8 mouse cellular contexts compared by ENCODE assay signal in genomic region chr13:18949029-18949350, GRCm38 (mm10). TPM values are rescaled to one million over a fixed set of nuclear protein-coding genes. Genes with fewer than 3 reads are reported as not detected.
DNase-seq lines count a peak whose midpoint lies in the region; ATAC-seq lines count a peak whose summit lies in the region.

No protein-coding gene starts in this region.

- H3K36me3 ChIP-seq in kidney, embryonic 15.5 days = no peaks in the 10 kb centered on the region
- H3K36me3 ChIP-seq in embryonic facial prominence, embryonic 15.5 days = no peaks in the 10 kb centered on the region
- no peaks in the 10 kb centered on the region for H3K36me3 ChIP-seq in intestine, embryonic 14.5 days (ENCODE audit: control insufficient read depth, insufficient read depth, low read length)
- H3K36me3 ChIP-seq in neural tube, embryonic 12.5 days = no peaks in the 10 kb centered on the region

- H3K4me3 ChIP-seq in kidney, embryonic 15.5 days (replicated peaks) = peak overlapping the region; percentile 75
- H3K4me3 ChIP-seq in embryonic facial prominence, embryonic 15.5 days (replicated peaks) = peak overlapping the region; percentile 64
- H3K4me3 ChIP-seq in intestine, embryonic 14.5 days (ENCODE audit: low read depth, low read length) = peak overlapping the region; percentile 60
- peak overlapping the region; percentile 71 for H3K4me3 ChIP-seq in neural tube, embryonic 12.5 days

- peak overlapping the region; percentile 54 for H3K9ac ChIP-seq in kidney, embryonic 15.5 days
- H3K9ac ChIP-seq in embryonic facial prominence, embryonic 15.5 days = no peak overlapping the region
- H3K9ac ChIP-seq in intestine, embryonic 14.5 days (ENCODE audit: low read length) = peak overlapping the region; percentile 42; the same call in 1 of the 2 replicates
- H3K9ac ChIP-seq in neural tube, embryonic 12.5 days = peak overlapping the region; percentile 84

- peak overlapping the region; percentile 88 for H3K4me2 ChIP-seq in kidney, embryonic 15.5 days
- H3K4me2 ChIP-seq in embryonic facial prominence, embryonic 15.5 days (replicated peaks) = peak overlapping the region; percentile 95
- H3K4me2 ChIP-seq in intestine, embryonic 14.5 days (ENCODE audit: low read length) = peak overlapping the region; percentile 95
- peak overlapping the region; percentile 91 for H3K4me2 ChIP-seq in neural tube, embryonic 12.5 days (replicated peaks)

- H3K4me1 ChIP-seq in kidney, embryonic 15.5 days = peaks cover 19% of the 10 kb centered on the region
- peaks cover 8% of the 10 kb centered on the region; the same call in 1 of the 2 replicates for H3K4me1 ChIP-seq in embryonic facial prominence, embryonic 15.5 days
- peaks cover 10% of the 10 kb centered on the region; the same call in 1 of the 2 replicates for H3K4me1 ChIP-seq in intestine, embryonic 14.5 days (replicated peaks; ENCODE audit: control insufficient read depth, insufficient read depth, low read length)
- H3K4me1 ChIP-seq in neural tube, embryonic 12.5 days = peaks cover 3% of the 10 kb centered on the region; the same call in 1 of the 2 replicates

- peak; percentile 23; the same call in 1 of the 2 replicates for ATAC-seq in kidney, embryonic 15.5 days (replicated peaks; ENCODE audit: low FRiP score)
- ATAC-seq in embryonic facial prominence, embryonic 15.5 days (ENCODE audit: insufficient number of reproducible peaks, low FRiP score, low TSS enrichment, low read depth) = 0 out of 2 replicates have a peak, but pooled peaks have one; percentile 15
- 0 out of 2 replicates have a peak, but pooled peaks have one; percentile 6 for ATAC-seq in intestine, embryonic 14.5 days (replicated peaks; ENCODE audit: low FRiP score, low TSS enrichment, low read depth)
- no peak; the same call in 1 of the 2 replicates for ATAC-seq in neural tube, embryonic 12.5 days (ENCODE audit: low FRiP score, low read depth)

- 3% methylated on average over 5 of the region's 5 CpGs for WGBS in kidney, embryonic 15.5 days
- 11% methylated on average over 5 of the region's 5 CpGs for WGBS in embryonic facial prominence, embryonic 15.5 days
- under 1% methylated on average over 5 of the region's 5 CpGs for WGBS in intestine, embryonic 14.5 days
- WGBS in neural tube, embryonic 12.5 days = 9% methylated on average over 5 of the region's 5 CpGs

- DNase-seq in kidney, postnatal 10 days = no peak
- no peak for DNase-seq in intestine, embryonic 14.5 days (ENCODE audit: low spot score)
- no peak for DNase-seq in spleen, adult 12 weeks (ENCODE audit: low spot score)
- no peak for DNase-seq in Muller cell, postnatal 12 days (ENCODE audit: inconsistent ontology term)
- no peak for DNase-seq in kidney, postnatal 25 days

- H3K27ac ChIP-seq in kidney, embryonic 15.5 days = 0 out of 2 replicates have a peak overlapping the region, but pooled peaks have one; percentile 15
- no peak overlapping the region for H3K27ac ChIP-seq in embryonic facial prominence, embryonic 15.5 days (replicated peaks)
- no peak overlapping the region for H3K27ac ChIP-seq in intestine, embryonic 14.5 days (ENCODE audit: low read depth)
- no peak overlapping the region for H3K27ac ChIP-seq in neural tube, embryonic 12.5 days

- peaks cover 21% of the 10 kb centered on the region for H3K27me3 ChIP-seq in kidney, embryonic 15.5 days
- H3K27me3 ChIP-seq in embryonic facial prominence, embryonic 15.5 days = peaks cover 18% of the 10 kb centered on the region
- H3K27me3 ChIP-seq in intestine, embryonic 14.5 days (replicated peaks; ENCODE audit: control insufficient read depth, insufficient read depth, low read length) = no peaks in the 10 kb centered on the region
- no peaks in the 10 kb centered on the region for H3K27me3 ChIP-seq in neural tube, embryonic 12.5 days (replicated peaks)

- no peaks in the 10 kb centered on the region for H3K9me3 ChIP-seq in kidney, embryonic 15.5 days (replicated peaks)
- H3K9me3 ChIP-seq in embryonic facial prominence, embryonic 15.5 days (replicated peaks) = no peaks in the 10 kb centered on the region
- H3K9me3 ChIP-seq in intestine, embryonic 14.5 days (ENCODE audit: control insufficient read depth, low read length) = no peaks in the 10 kb centered on the region
- H3K9me3 ChIP-seq in neural tube, embryonic 12.5 days = no peaks in the 10 kb centered on the region

RNA-seq across cellular contexts. Expression of gene Amph, which starts 1.0 kb away (rescaled TPM):
- 9.9 and 10.9 TPM in 2 replicates for polyA plus RNA-seq in kidney, embryonic 15.5 days (2015; fragmentation: Nextera tagmentation; extraction: Ambion mirVana)
- 2.4 and 2.5 TPM in 2 replicates for polyA plus RNA-seq in embryonic facial prominence, embryonic 15.5 days (2015; fragmentation: Nextera tagmentation; extraction: Ambion mirVana)
- polyA plus RNA-seq in intestine, embryonic 14.5 days (2014; fragmentation: Nextera tagmentation; extraction: Ambion mirVana) = 3.3 and 4.1 TPM in 2 replicates
- 20.5 and 21.1 TPM in 2 replicates for polyA plus RNA-seq in neural tube, embryonic 12.5 days (2016; fragmentation: Nextera tagmentation; extraction: Ambion mirVana)
